ENCODE assay signal across 9 mouse cellular contexts in genomic region chr12:15704412-15704811, GRCm38 (mm10).
DNase-seq lines count a peak whose midpoint lies in the region; ATAC-seq and TF ChIP-seq lines count a peak whose summit lies in the region.
"Had no signal": no experiment of that assay in that cellular context is flagged by ENCODE, and none has a peak within 500 bp of the region (broad histone marks: within the 10 kb centered on the region; RNA-seq: fewer than 3 reads in every experiment).

No protein-coding gene starts in this region.

- TF ChIP-seq CTCF in stomach, postnatal 0 days (IDR thresholded peaks at IDR 0.05; ENCODE audit: low read depth), result peak; percentile 27; the same call in 1 of the 2 replicates

- intact Hi-C loops in gastrocnemius, postnatal 36 days (cut with DNase I), result no loop called here

- no peak for ATAC-seq in hindbrain, embryonic 13.5 days (ENCODE audit: low FRiP score)
- ATAC-seq in hindbrain, embryonic 14.5 days (ENCODE audit: low FRiP score), result no peak
- peak; percentile 98 for ATAC-seq in lung, embryonic 16.5 days (ENCODE audit: low read depth)
- ATAC-seq in stomach, postnatal 0 days (ENCODE audit: low FRiP score, low TSS enrichment), result peak; percentile 85; the same call in 1 of the 2 replicates
- no peak for ATAC-seq in granulocyte monocyte progenitor cell, adult 5-6 weeks (replicated peaks; ENCODE audit: poor library complexity, severe bottlenecking)

- no peaks in the 10 kb centered on the region for H3K9me3 ChIP-seq in hindbrain, embryonic 13.5 days
- H3K9me3 ChIP-seq in hindbrain, embryonic 14.5 days (ENCODE audit: control insufficient read depth, low read length), result no peaks in the 10 kb centered on the region
- H3K9me3 ChIP-seq in lung, embryonic 16.5 days (ENCODE audit: control insufficient read depth, low read length), result no peaks in the 10 kb centered on the region
- H3K9me3 ChIP-seq in stomach, postnatal 0 days (ENCODE audit: control insufficient read depth, low read length), result no peaks in the 10 kb centered on the region

- no peaks in the 10 kb centered on the region for H3K36me3 ChIP-seq in hindbrain, embryonic 13.5 days
- no peaks in the 10 kb centered on the region for H3K36me3 ChIP-seq in hindbrain, embryonic 14.5 days (replicated peaks; ENCODE audit: control insufficient read depth, insufficient read depth)
- H3K36me3 ChIP-seq in lung, embryonic 16.5 days (ENCODE audit: control insufficient read depth, insufficient read depth, low read length), result no peaks in the 10 kb centered on the region
- no peaks in the 10 kb centered on the region for H3K36me3 ChIP-seq in stomach, postnatal 0 days (ENCODE audit: control insufficient read depth, insufficient read depth, low read length)

- DNase-seq in hindbrain, embryonic 14.5 days (ENCODE audit: low spot score), result no peak
- DNase-seq in adrenal gland, adult 18-20 months (ENCODE audit: low spot score in 2 of 2), result peak; percentile 43 to 46
- peak; percentile 47 to 65 for DNase-seq in gastrocnemius, postnatal 36 days
- DNase-seq in kidney, adult 9 months, result peak; percentile 88
- DNase-seq in stomach, postnatal 0 days (ENCODE audit: low spot score), result peak; percentile 46

- H3K4me2 ChIP-seq in hindbrain, embryonic 13.5 days, result no peak overlapping the region
- H3K4me2 ChIP-seq in hindbrain, embryonic 14.5 days (replicated peaks), result no peak overlapping the region
- 0 out of 2 replicates have a peak overlapping the region, but pooled peaks have one; percentile 3 for H3K4me2 ChIP-seq in lung, embryonic 16.5 days (ENCODE audit: low read depth, low read length)
- no peak overlapping the region for H3K4me2 ChIP-seq in stomach, postnatal 0 days (replicated peaks; ENCODE audit: low read depth)

- H3K9ac ChIP-seq in hindbrain, embryonic 13.5 days, result no peak overlapping the region
- no peak overlapping the region for H3K9ac ChIP-seq in hindbrain, embryonic 14.5 days
- H3K9ac ChIP-seq in lung, embryonic 16.5 days (ENCODE audit: low read length), result no peak overlapping the region
- H3K9ac ChIP-seq in stomach, postnatal 0 days (ENCODE audit: low read length), result no peak overlapping the region

- no peak overlapping the region for H3K4me3 ChIP-seq in hindbrain, embryonic 13.5 days
- H3K4me3 ChIP-seq in hindbrain, embryonic 14.5 days (replicated peaks; ENCODE audit: low read length), result no peak overlapping the region
- no peak overlapping the region for H3K4me3 ChIP-seq in lung, embryonic 16.5 days (ENCODE audit: low read length)
- no peak overlapping the region for H3K4me3 ChIP-seq in stomach, postnatal 0 days (ENCODE audit: low read depth, low read length)
- H3K4me3 ChIP-seq: erythroblast, embryonic 14.5 days had no signal

- 52% methylated on average over 5 of the region's 5 CpGs for WGBS in hindbrain, embryonic 13.5 days
- 53% methylated on average over 5 of the region's 5 CpGs for WGBS in hindbrain, embryonic 14.5 days
- WGBS in lung, embryonic 16.5 days, result 17% methylated on average over 5 of the region's 5 CpGs
- WGBS in stomach, postnatal 0 days, result 27% methylated on average over 5 of the region's 5 CpGs

- H3K27ac ChIP-seq in hindbrain, embryonic 13.5 days, result peak overlapping the region; percentile 8; the same call in 1 of the 2 replicates
- H3K27ac ChIP-seq in hindbrain, embryonic 14.5 days, result no peak overlapping the region
- peak overlapping the region; percentile 68 for H3K27ac ChIP-seq in lung, embryonic 16.5 days (ENCODE audit: low read length)
- no peak overlapping the region for H3K27ac ChIP-seq in stomach, postnatal 0 days (replicated peaks)

- no peak for TF ChIP-seq EP300 in stomach, postnatal 0 days (optimal IDR thresholded peaks at IDR 0.05)

- 0 out of 2 replicates have a peak, but pooled peaks cover 4% of the 10 kb centered on the region for H3K4me1 ChIP-seq in hindbrain, embryonic 13.5 days (replicated peaks)
- no peaks in the 10 kb centered on the region for H3K4me1 ChIP-seq in hindbrain, embryonic 14.5 days (replicated peaks; ENCODE audit: control insufficient read depth, insufficient read depth, low read length)
- peaks cover 11% of the 10 kb centered on the region; the same call in 1 of the 2 replicates for H3K4me1 ChIP-seq in lung, embryonic 16.5 days (replicated peaks; ENCODE audit: control insufficient read depth, insufficient read depth, low read length)
- no peaks in the 10 kb centered on the region for H3K4me1 ChIP-seq in stomach, postnatal 0 days (replicated peaks; ENCODE audit: control insufficient read depth, insufficient read depth)

- no peaks in the 10 kb centered on the region for H3K27me3 ChIP-seq in hindbrain, embryonic 13.5 days
- H3K27me3 ChIP-seq in hindbrain, embryonic 14.5 days (ENCODE audit: control insufficient read depth, insufficient read depth, low read length), result no peaks in the 10 kb centered on the region
- no peaks in the 10 kb centered on the region for H3K27me3 ChIP-seq in lung, embryonic 16.5 days (ENCODE audit: control insufficient read depth, insufficient read depth, low read depth, low read length)
- H3K27me3 ChIP-seq in stomach, postnatal 0 days (ENCODE audit: control insufficient read depth, insufficient read depth, low read length), result no peaks in the 10 kb centered on the region

Comparison
In these comparisons a context has a peak if more than half of its experiments do, and no peak if none do; other contexts are left out.
1. H3K27ac ChIP-seq: peak in hindbrain, embryonic 13.5 days (single experiment) and lung, embryonic 16.5 days (single experiment); none in hindbrain, embryonic 14.5 days (single experiment) and stomach, postnatal 0 days (single experiment).
2. ATAC-seq: peak in lung, embryonic 16.5 days (single experiment) and stomach, postnatal 0 days (single experiment); none in hindbrain, embryonic 13.5 days (single experiment), hindbrain, embryonic 14.5 days (single experiment) and granulocyte monocyte progenitor cell, adult 5-6 weeks (single experiment).